Mouse (Mus musculus): ENCODE results near the gene Ube4b.

The Ube4b gene

DNA sequence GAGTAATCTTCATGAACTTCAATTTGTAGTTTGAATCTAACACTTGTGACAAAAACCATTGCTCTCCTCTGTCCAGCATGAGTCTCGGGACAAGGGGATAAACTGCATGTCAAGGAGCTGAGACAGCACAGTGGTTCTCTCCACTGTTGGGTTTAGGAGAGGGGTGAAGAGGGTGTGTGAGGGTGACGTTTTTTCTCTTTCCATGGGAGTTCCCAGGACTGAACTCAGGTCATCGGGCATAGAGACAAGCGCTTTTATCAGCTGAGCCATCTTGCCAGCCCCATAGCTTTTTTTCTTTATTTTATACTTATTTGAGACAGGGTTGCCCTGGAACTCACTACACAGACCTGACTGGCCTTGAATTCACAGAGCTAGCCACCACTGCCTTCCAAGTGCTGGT lies 32.3 kb downstream of the Ube4b start:
- no peak for DNase-seq (ENCODE audit: low spot score)

GRCm38 (mm10) chr4:149393311-149393995 lies 33.1 kb downstream of the Ube4b start:
- DNase-seq (ENCODE audit: low spot score), result no peak

DNA sequence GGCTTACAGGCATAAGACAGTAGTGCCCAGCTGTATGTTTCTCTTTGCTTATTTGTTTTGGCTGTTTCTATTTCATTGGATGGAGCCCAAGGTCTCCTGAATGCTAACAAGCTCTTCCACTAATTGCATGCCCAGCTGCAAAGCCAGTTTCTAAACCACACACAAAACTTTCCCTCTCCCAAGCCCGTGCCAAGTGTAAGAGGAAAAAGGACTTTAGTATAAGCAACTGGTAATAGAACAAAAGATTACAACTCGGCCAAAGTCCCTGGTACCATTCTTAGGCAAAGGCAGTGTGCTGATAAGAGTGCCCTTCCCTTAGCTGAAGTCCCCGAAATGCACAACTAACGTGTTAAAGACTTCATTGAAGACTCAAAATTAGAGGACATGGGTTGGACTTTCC lies 34.2 kb downstream of the Ube4b start:
- no peak for DNase-seq (ENCODE audit: low spot score)

GRCm38 (mm10) chr4:149381001-149381400 lies 45.5 kb downstream of the Ube4b start:
- DNase-seq (ENCODE audit: low spot score), result no peak

GRCm38 (mm10) chr4:149379881-149380280 lies 46.7 kb downstream of the Ube4b start:
- DNase-seq (ENCODE audit: low spot score), result no peak

GRCm38 (mm10) chr4:149378819-149379218 lies 47.7 kb downstream of the Ube4b start:
- no peak for DNase-seq (ENCODE audit: low spot score)

GRCm38 (mm10) chr4:149376034-149376433 lies 50.5 kb downstream of the Ube4b start:
- no peak for DNase-seq (ENCODE audit: low spot score)

GRCm38 (mm10) chr4:149374662-149375061 lies 51.9 kb downstream of the Ube4b start:
- no peak for DNase-seq (ENCODE audit: low spot score)

- no peak for DNase-seq (ENCODE audit: low spot score)
These were observed 52.6 kb downstream of the Ube4b start for GRCm38 (mm10) chr4:149373927-149374326.

DNA sequence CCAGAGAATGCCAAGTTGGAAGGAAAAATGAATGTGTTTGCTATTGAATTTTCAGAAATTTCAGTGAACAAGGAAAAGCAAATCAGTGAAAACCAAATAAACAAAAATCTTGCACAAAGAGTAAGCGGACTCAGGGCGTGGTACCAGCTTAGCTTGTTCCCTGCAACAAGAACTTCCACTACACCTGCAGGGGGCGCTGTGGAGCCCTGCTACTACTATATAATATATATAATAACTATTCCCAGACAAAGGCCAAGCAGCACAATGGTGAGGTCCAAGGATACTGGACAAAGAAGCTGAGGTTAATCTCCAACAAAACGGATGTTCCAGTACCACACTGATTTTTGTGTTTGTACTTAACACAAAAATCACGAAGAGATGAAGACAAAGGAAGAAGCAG lies 53.1 kb downstream of the Ube4b start:
- peak; percentile 61 for DNase-seq (ENCODE audit: low spot score)

GRCm38 (mm10) chr4:149365702-149366370 lies 60.7 kb downstream of the Ube4b start:
- DNase-seq (ENCODE audit: low spot score), result no peak

DNA sequence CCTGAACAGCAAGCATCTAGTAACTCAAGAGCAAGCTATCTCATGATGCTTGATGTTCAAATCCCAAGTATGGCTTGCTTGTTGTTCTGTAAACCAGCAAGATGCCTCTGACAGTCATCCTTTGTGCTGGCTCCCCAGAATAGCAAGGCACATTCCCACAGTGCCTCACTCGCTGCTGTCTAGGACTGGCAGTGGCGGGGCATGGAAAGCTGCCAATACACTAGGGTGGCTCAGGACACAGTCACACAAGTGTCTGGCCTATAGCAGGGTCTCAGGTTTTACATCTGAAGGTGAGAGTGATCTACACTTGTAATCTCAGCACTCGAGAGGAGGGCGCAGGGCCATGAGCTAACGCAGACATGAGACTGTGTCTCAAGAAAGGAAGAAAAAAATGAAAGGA lies 61.7 kb downstream of the Ube4b start:
- no peak for DNase-seq (ENCODE audit: low spot score)

DNA sequence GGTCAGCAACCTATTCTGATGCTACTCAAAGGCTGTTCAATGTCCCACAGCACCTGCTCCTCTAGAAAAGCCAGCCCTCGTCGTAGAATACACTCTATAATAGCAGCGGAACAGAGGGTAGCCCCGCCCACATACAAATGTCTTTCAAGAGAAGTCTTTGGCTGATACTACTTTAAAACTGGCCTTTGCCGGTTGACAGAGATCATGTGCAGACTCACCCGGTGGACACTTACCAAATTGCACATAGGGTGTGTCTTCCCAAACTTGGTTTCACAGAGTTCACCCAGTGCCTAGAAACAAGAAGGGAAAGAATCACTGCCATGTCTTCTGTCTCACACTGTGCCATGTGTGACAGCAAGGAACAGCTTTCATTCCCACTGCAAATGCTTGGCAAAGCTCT lies 65.5 kb downstream of the Ube4b start:
- no peak for DNase-seq (ENCODE audit: low spot score)

DNA sequence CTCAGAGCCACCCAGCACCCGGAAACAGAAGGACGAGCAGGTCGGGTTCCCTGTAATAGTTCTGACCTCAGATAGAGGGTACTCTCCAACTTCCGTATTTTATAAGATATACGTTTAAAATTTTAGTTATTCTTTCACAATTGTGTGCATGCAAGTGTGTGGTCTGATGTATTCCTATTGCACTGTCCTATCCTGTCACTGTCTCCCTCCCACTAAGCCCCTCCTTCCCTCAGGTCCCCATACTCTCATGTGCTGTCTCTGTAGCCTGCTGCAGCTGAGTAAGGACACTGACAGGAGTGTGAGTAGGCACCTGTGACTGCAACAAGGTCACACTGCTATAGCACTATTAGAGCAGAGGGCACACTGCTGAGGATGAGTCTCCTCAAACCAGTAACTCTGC lies 65.9 kb downstream of the Ube4b start:
- no peak for DNase-seq (ENCODE audit: low spot score)

GRCm38 (mm10) chr4:149357982-149358381 lies 68.6 kb downstream of the Ube4b start:
- no peak for DNase-seq (ENCODE audit: low spot score)

GRCm38 (mm10) chr4:149354671-149355070 lies 71.9 kb downstream of the Ube4b start:
- DNase-seq (ENCODE audit: low spot score), result no peak

DNA sequence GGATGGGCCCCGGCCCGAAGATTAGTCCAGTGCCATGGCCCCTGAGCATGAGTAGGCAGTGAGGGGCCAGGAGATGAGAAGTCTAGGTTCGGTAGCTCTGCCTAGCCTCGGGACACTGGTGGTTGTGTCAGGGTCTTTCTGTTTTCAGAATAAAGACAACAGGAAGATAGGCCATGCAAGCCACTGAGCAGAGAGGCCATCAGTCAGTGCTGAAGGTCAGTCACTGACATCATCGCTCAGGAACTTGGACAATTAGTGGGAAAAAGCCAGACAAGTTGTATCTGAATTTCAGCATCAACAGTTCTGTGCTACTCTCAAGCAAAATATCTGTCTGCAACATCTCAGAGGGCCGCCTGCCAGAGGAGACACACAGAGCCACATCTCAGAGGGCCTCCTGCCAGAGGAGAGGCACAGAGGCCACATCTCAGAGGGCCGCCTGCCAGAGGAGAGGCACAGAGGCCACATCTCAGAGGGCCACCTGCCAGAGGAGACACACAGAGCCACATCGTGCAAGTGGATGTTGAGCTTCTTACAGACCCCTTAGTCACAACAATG lies 74.9 kb downstream of the Ube4b start:
- DNase-seq (ENCODE audit: low spot score), result no peak

DNA sequence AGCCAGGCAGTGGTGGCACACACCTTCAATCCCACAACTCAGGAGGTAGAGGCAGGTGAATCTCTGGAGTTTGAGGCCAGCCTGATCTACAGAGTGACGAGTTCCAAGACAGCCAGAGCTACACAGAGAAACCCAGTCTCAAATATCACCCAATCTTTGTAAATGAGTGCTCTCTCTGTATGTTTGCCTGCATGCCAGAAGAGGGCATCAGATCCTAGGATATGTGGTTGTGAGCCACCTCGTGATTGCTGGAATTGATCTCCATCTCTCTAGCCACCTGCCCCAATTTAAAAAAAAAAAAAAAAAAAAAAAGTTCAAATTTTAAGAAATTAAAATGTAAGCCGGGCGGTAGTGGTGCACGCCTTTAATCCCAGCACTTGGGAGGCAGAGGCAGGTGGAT lies 77.6 kb downstream of the Ube4b start:
- DNase-seq (ENCODE audit: low spot score), result no peak

- no peak for DNase-seq (ENCODE audit: low spot score)
These were observed 80.7 kb downstream of the Ube4b start for GRCm38 (mm10) chr4:149345873-149346272.

- DNase-seq (ENCODE audit: low spot score), result no peak
These were observed 82.2 kb downstream of the Ube4b start for GRCm38 (mm10) chr4:149344311-149344710.

- DNase-seq (ENCODE audit: low spot score), result no peak
These were observed 85.9 kb downstream of the Ube4b start for GRCm38 (mm10) chr4:149340680-149341079.

GRCm38 (mm10) chr4:149339426-149340214 lies 86.9 kb downstream of the Ube4b start:
- DNase-seq (ENCODE audit: low spot score), result no peak

GRCm38 (mm10) chr4:149338137-149338536 lies 88.4 kb downstream of the Ube4b start:
- no peak for DNase-seq (ENCODE audit: low spot score)
